Mouse (Mus musculus): ENCODE results near the gene Vmn1r38.
"Not testable (repeated sequence)": the region's sequence is repeated elsewhere in the genome, so short reads cannot be mapped to it uniquely, and the experiment has no call there.

Gene Vmn1r38

GRCm38 (mm10) chr6:66782527-66782926 lies at the start of gene Vmn1r38:
Gene Vmn1r38, minus strand, starts transcription at chr6:66782627.
- DNase-seq (ENCODE audit: low read depth, low spot score) = not testable (repeated sequence)

GRCm38 (mm10) chr6:66810509-66810908 lies 28.1 kb upstream of the Vmn1r38 start, which contains the start of gene Vmn1r39:
Gene Vmn1r39, minus strand, starts transcription at chr6:66810609.
- no peak for DNase-seq (ENCODE audit: low read depth, low spot score)

GRCm38 (mm10) chr6:66806311-66806710 lies 23.9 kb upstream of the Vmn1r38 start:
- no peak for DNase-seq (ENCODE audit: low read depth, low spot score)

GRCm38 (mm10) chr6:66805713-66806112 lies 23.3 kb upstream of the Vmn1r38 start:
- DNase-seq (ENCODE audit: low read depth, low spot score) = no peak

- not testable (repeated sequence) for DNase-seq (ENCODE audit: low read depth, low spot score)
Observed at GRCm38 (mm10) chr6:66729082-66729481, 53.3 kb downstream of the Vmn1r38 start, which contains the start of gene Vmn1r37. Gene Vmn1r37, plus strand, starts transcription at chr6:66729382.
